Mouse (Mus musculus): ENCODE measurements around the gene Tstd3. TPM values are rescaled to one million over a fixed set of nuclear protein-coding genes. Genes with fewer than 3 reads are reported as not detected.
A peak's percentile ranks its signal among the peaks of the same experiment; 100 is the strongest.

Tstd3 gene
- polyA plus RNA-seq, 1 experiment from 2014 or later = 10.8 TPM

- ATAC-seq (replicated peaks; ENCODE audit: low FRiP score, low read depth) = no peak
- Histone ChIP-seq H3K4me3 (replicated peaks; ENCODE audit: low read depth, low read length) (no peak overlapping the region), H3K27ac (no peak overlapping the region), H3K9ac (ENCODE audit: low read depth, low read length) (no peak overlapping the region), H3K36me3 (ENCODE audit: insufficient read depth, low read length) (peaks cover 12% of the 10 kb centered on the region; the same call in 1 of the 2 replicates), H3K4me1 (replicated peaks; ENCODE audit: insufficient read depth, low read length) (no peaks in the 10 kb centered on the region), H3K9me3 (replicated peaks; ENCODE audit: low read length) (no peaks in the 10 kb centered on the region), H3K27me3 (ENCODE audit: insufficient read depth, low read length) (no peaks in the 10 kb centered on the region), H3K4me2 (ENCODE audit: low read length) (no peak overlapping the region)
- no peak for DNase-seq (ENCODE audit: low spot score)
- no peak for TF ChIP-seq CTCF (IDR thresholded peaks at IDR 0.05; ENCODE audit: low read depth)
- 56% methylated on average over 3 of the region's 3 CpGs for WGBS
Measured at GRCm38 (mm10) chr4:21793631-21794030, 26.6 kb upstream of the Tstd3 start.

GRCm38 (mm10) chr4:21789836-21790235 lies 22.8 kb upstream of the Tstd3 start:
- no peak for TF ChIP-seq CTCF (IDR thresholded peaks at IDR 0.05; ENCODE audit: low read depth)
- 88% methylated on average over 4 of the region's 4 CpGs for WGBS
- Histone ChIP-seq H3K9me3 (replicated peaks; ENCODE audit: low read length) (no peaks in the 10 kb centered on the region), H3K4me1 (replicated peaks; ENCODE audit: insufficient read depth, low read length) (no peaks in the 10 kb centered on the region), H3K27me3 (ENCODE audit: insufficient read depth, low read length) (no peaks in the 10 kb centered on the region), H3K27ac (no peak overlapping the region), H3K4me3 (replicated peaks; ENCODE audit: low read depth, low read length) (no peak overlapping the region), H3K4me2 (ENCODE audit: low read length) (no peak overlapping the region), H3K9ac (ENCODE audit: low read depth, low read length) (no peak overlapping the region), H3K36me3 (ENCODE audit: insufficient read depth, low read length) (peaks cover 25% of the 10 kb centered on the region; the same call in 1 of the 2 replicates)
- no peak for ATAC-seq (replicated peaks; ENCODE audit: low FRiP score, low read depth)
- no peak for DNase-seq (ENCODE audit: low spot score)

- ATAC-seq (replicated peaks; ENCODE audit: low FRiP score, low read depth) (no peak), DNase-seq (ENCODE audit: low spot score) (no peak)
- 91% methylated on average over 6 of the region's 6 CpGs for WGBS
- no peaks in the 10 kb centered on the region for H3K27me3 ChIP-seq (ENCODE audit: insufficient read depth, low read length)
- no peak overlapping the region for H3K4me3 ChIP-seq (replicated peaks; ENCODE audit: low read depth, low read length)
- TF ChIP-seq CTCF (IDR thresholded peaks at IDR 0.05; ENCODE audit: low read depth) = no peak
- H3K36me3 ChIP-seq (ENCODE audit: insufficient read depth, low read length) = peaks cover 32% of the 10 kb centered on the region; the same call in 1 of the 2 replicates
- H3K9ac ChIP-seq (ENCODE audit: low read depth, low read length) = no peak overlapping the region
- no peak overlapping the region for H3K27ac ChIP-seq
- H3K9me3 ChIP-seq (replicated peaks; ENCODE audit: low read length) = no peaks in the 10 kb centered on the region
- no peak overlapping the region for H3K4me2 ChIP-seq (ENCODE audit: low read length)
- no peaks in the 10 kb centered on the region for H3K4me1 ChIP-seq (replicated peaks; ENCODE audit: insufficient read depth, low read length)
Measured at GRCm38 (mm10) chr4:21788903-21789302, 21.9 kb upstream of the Tstd3 start.

- no peak overlapping the region for H3K9ac ChIP-seq (ENCODE audit: low read depth, low read length)
- H3K4me1 ChIP-seq (replicated peaks; ENCODE audit: insufficient read depth, low read length) = no peaks in the 10 kb centered on the region
- no peaks in the 10 kb centered on the region for H3K27me3 ChIP-seq (ENCODE audit: insufficient read depth, low read length)
- DNase-seq (ENCODE audit: low spot score) = no peak
- no peaks in the 10 kb centered on the region for H3K9me3 ChIP-seq (replicated peaks; ENCODE audit: low read length)
- TF ChIP-seq CTCF (IDR thresholded peaks at IDR 0.05; ENCODE audit: low read depth) = no peak
- no peak for ATAC-seq (replicated peaks; ENCODE audit: low FRiP score, low read depth)
- H3K27ac ChIP-seq = no peak overlapping the region
- WGBS = 94% methylated on average over 12 of the region's 12 CpGs
- peaks cover 41% of the 10 kb centered on the region; the same call in 1 of the 2 replicates for H3K36me3 ChIP-seq (ENCODE audit: insufficient read depth, low read length)
- no peak overlapping the region for H3K4me3 ChIP-seq (replicated peaks; ENCODE audit: low read depth, low read length)
- H3K4me2 ChIP-seq (ENCODE audit: low read length) = no peak overlapping the region
Measured at GRCm38 (mm10) chr4:21786268-21786667, 19.3 kb upstream of the Tstd3 start.

GRCm38 (mm10) chr4:21780816-21781726 lies 14.1 kb upstream of the Tstd3 start:
- Histone ChIP-seq H3K4me3 (replicated peaks; ENCODE audit: low read depth, low read length) (no peak overlapping the region), H3K9me3 (replicated peaks; ENCODE audit: low read length) (no peaks in the 10 kb centered on the region), H3K9ac (ENCODE audit: low read depth, low read length) (no peak overlapping the region), H3K4me2 (ENCODE audit: low read length) (no peak overlapping the region), H3K4me1 (replicated peaks; ENCODE audit: insufficient read depth, low read length) (0 out of 2 replicates have a peak, but pooled peaks cover 4% of the 10 kb centered on the region), H3K27me3 (ENCODE audit: insufficient read depth, low read length) (no peaks in the 10 kb centered on the region), H3K36me3 (ENCODE audit: insufficient read depth, low read length) (peaks cover 32% of the 10 kb centered on the region; the same call in 1 of the 2 replicates), H3K27ac (no peak overlapping the region)
- no peak for TF ChIP-seq CTCF (IDR thresholded peaks at IDR 0.05; ENCODE audit: low read depth)
- DNase-seq (ENCODE audit: low spot score) (no peak), ATAC-seq (replicated peaks; ENCODE audit: low FRiP score, low read depth) (peak; percentile 71)
- WGBS = 88% methylated on average over 12 of the region's 12 CpGs

GRCm38 (mm10) chr4:21776946-21777265 lies 9.9 kb upstream of the Tstd3 start:
- Histone ChIP-seq H3K4me3 (replicated peaks; ENCODE audit: low read depth, low read length) (peak overlapping the region; percentile 96), H3K27me3 (ENCODE audit: insufficient read depth, low read length) (no peaks in the 10 kb centered on the region), H3K4me2 (ENCODE audit: low read length) (peak overlapping the region; percentile 77), H3K36me3 (ENCODE audit: insufficient read depth, low read length) (0 out of 2 replicates have a peak, but pooled peaks cover 5% of the 10 kb centered on the region), H3K4me1 (replicated peaks; ENCODE audit: insufficient read depth, low read length) (0 out of 2 replicates have a peak, but pooled peaks cover 4% of the 10 kb centered on the region), H3K27ac (no peak overlapping the region), H3K9ac (ENCODE audit: low read depth, low read length) (peak overlapping the region; percentile 86), H3K9me3 (replicated peaks; ENCODE audit: low read length) (no peaks in the 10 kb centered on the region)
- WGBS = 6% methylated on average over 9 of the region's 9 CpGs
- TF ChIP-seq CTCF (IDR thresholded peaks at IDR 0.05; ENCODE audit: low read depth) = no peak
- ATAC-seq (replicated peaks; ENCODE audit: low FRiP score, low read depth) (no peak), DNase-seq (ENCODE audit: low spot score) (no peak)
